Mouse (Mus musculus) midbrain, embryonic 14.5 days (tissue): ENCODE data around the gene Krt20. TPM values are rescaled to one million over a fixed set of nuclear protein-coding genes. Genes with fewer than 3 reads are reported as not detected.

Experiments used
- ATAC-seq: fragments of 200-750 bp; cut with Nextera tagmentation; 2 replicates; pipeline ENCODE4 v1.8.0; 2017; ENCODE audit warnings: moderate number of reproducible peaks, moderate library complexity; ENCODE audit not compliant: low FRiP score, low TSS enrichment
- DNase-seq: peaks from one replicate; pipeline ENCODE4 v3.0.0-alpha.2; 2015
- H3K27ac ChIP-seq: fragments of 300-500 bp; sonication (generic); replicated peaks from 2 replicates; pipeline ENCODE4 v1.5.1; 2014; ENCODE audit warnings: mild to moderate bottlenecking, low read depth, low read length, moderate library complexity
- H3K27me3 ChIP-seq: fragments of 300-500 bp; sonication (generic); 2 replicates; pipeline ENCODE4 v1.6.1; 2014; ENCODE audit warnings: low read length, control low read depth, mixed read lengths; ENCODE audit not compliant: control insufficient read depth, insufficient read depth
- H3K36me3 ChIP-seq: fragments of 300-500 bp; sonication (generic); 2 replicates; pipeline ENCODE4 v1.6.1; 2014; ENCODE audit warnings: low read length, control low read depth; ENCODE audit not compliant: control insufficient read depth, insufficient read depth
- H3K4me1 ChIP-seq: fragments of 300-500 bp; sonication (generic); 2 replicates; pipeline ENCODE4 v1.6.1; 2014; ENCODE audit warnings: mild to moderate bottlenecking, antibody characterized with exemption, low read length, control low read depth; ENCODE audit not compliant: control insufficient read depth, insufficient read depth
- H3K4me2 ChIP-seq: fragments of 300-500 bp; sonication (generic); 2 replicates; pipeline ENCODE4 v1.6.1; 2014; ENCODE audit warnings: mild to moderate bottlenecking, low read length, moderate library complexity
- H3K4me3 ChIP-seq: fragments of 300-500 bp; sonication (generic); replicated peaks from 2 replicates; pipeline ENCODE4 v1.5.1; 2014; ENCODE audit warnings: low read depth, low read length
- H3K9ac ChIP-seq: fragments of 300-500 bp; sonication (generic); replicated peaks from 2 replicates; pipeline ENCODE4 v1.6.1; 2014; ENCODE audit warnings: mild to moderate bottlenecking, low read length, moderate library complexity
- H3K9me3 ChIP-seq: fragments of 300-500 bp; sonication (generic); 2 replicates; pipeline ENCODE4 v1.6.1; 2016; ENCODE audit warnings: low read length, control low read depth, mixed read lengths; ENCODE audit not compliant: control insufficient read depth
- WGBS: fragments of 180-500 bp; shearing (Covaris S2); extraction: QIAGEN DNeasy Blood & Tissue Kit; methylation state at CpG from one replicate; pipeline ENCODE4 v1.1.7; 2014; 5-methylcytosine and 5-hydroxymethylcytosine counted together
- polyA plus RNA-seq: library from polyadenylated mRNA; unstranded; fragments of >200 nt; fragmentation: Nextera tagmentation; extraction: Ambion mirVana; gene quantifications from 2 replicates; pipeline ENCODE4 v1.2.1, GENCODE M21; 2014

Krt20 gene
- polyA plus RNA-seq, 1 experiment from 2014 or later = 0.11 TPM

- Histone ChIP-seq H3K9ac (no peak overlapping the region), H3K4me3 (no peak overlapping the region), H3K27ac (no peak overlapping the region), H3K27me3 (no peaks in the 10 kb centered on the region), H3K36me3 (no peaks in the 10 kb centered on the region), H3K4me1 (peaks cover 5% of the 10 kb centered on the region; the same call in 1 of the 2 replicates), H3K4me2 (no peak overlapping the region), H3K9me3 (no peaks in the 10 kb centered on the region)
- 41% methylated on average over 12 of the region's 12 CpGs for WGBS
- no peak for ATAC-seq
- peak; percentile 82 for DNase-seq
Measured at GRCm38 (mm10) chr11:99430670-99431069, 7.3 kb downstream of the Krt20 start.

- Histone ChIP-seq H3K36me3 (no peaks in the 10 kb centered on the region), H3K27ac (no peak within 1 kb of the TSS), H3K4me2 (no peak within 1 kb of the TSS), H3K4me1 (no peaks in the 10 kb centered on the region), H3K27me3 (no peaks in the 10 kb centered on the region), H3K9ac (no peak within 1 kb of the TSS), H3K9me3 (no peaks in the 10 kb centered on the region), H3K4me3 (no peak within 1 kb of the TSS)
- no peak for ATAC-seq
- WGBS = 87% methylated on average over 10 of the region's 10 CpGs
- DNase-seq = no peak
Measured at GRCm38 (mm10) chr11:99422159-99422558, 15.8 kb downstream of the Krt20 start, which contains the start of gene Krt12. Gene Krt12, minus strand, starts transcription at chr11:99422259.

GRCm38 (mm10) chr11:99420586-99420985 lies 17.4 kb downstream of the Krt20 start:
- DNase-seq (no peak), ATAC-seq (no peak)
- Histone ChIP-seq H3K4me2 (no peak overlapping the region), H3K9me3 (no peaks in the 10 kb centered on the region), H3K27ac (no peak overlapping the region), H3K4me3 (no peak overlapping the region), H3K9ac (no peak overlapping the region), H3K4me1 (no peaks in the 10 kb centered on the region), H3K27me3 (no peaks in the 10 kb centered on the region), H3K36me3 (no peaks in the 10 kb centered on the region)
- WGBS = 66% methylated on average over 10 of the region's 10 CpGs

GRCm38 (mm10) chr11:99417819-99418218 lies 20.1 kb downstream of the Krt20 start:
- ATAC-seq (no peak), DNase-seq (no peak)
- H3K4me1 ChIP-seq = no peaks in the 10 kb centered on the region
- 74% methylated on average over 16 of the region's 16 CpGs for WGBS
- no peak overlapping the region for H3K27ac ChIP-seq
- H3K4me2 ChIP-seq = no peak overlapping the region
- H3K4me3 ChIP-seq = no peak overlapping the region
- H3K9me3 ChIP-seq = no peaks in the 10 kb centered on the region
- H3K36me3 ChIP-seq = no peaks in the 10 kb centered on the region
- H3K9ac ChIP-seq = no peak overlapping the region
- H3K27me3 ChIP-seq = no peaks in the 10 kb centered on the region

- Histone ChIP-seq H3K4me1 (no peaks in the 10 kb centered on the region), H3K4me3 (no peak overlapping the region), H3K9ac (no peak overlapping the region), H3K4me2 (no peak overlapping the region), H3K27me3 (no peaks in the 10 kb centered on the region), H3K9me3 (no peaks in the 10 kb centered on the region), H3K36me3 (no peaks in the 10 kb centered on the region), H3K27ac (no peak overlapping the region)
- 75% methylated on average over 13 of the region's 13 CpGs for WGBS
- DNase-seq (no peak), ATAC-seq (no peak)
Measured at GRCm38 (mm10) chr11:99416902-99417301, 21.0 kb downstream of the Krt20 start.

- no peak overlapping the region for H3K27ac ChIP-seq
- no peak for ATAC-seq
- no peaks in the 10 kb centered on the region for H3K9me3 ChIP-seq
- no peaks in the 10 kb centered on the region for H3K4me1 ChIP-seq
- 91% methylated on average over 13 of the region's 13 CpGs for WGBS
- H3K9ac ChIP-seq = no peak overlapping the region
- no peak overlapping the region for H3K4me2 ChIP-seq
- no peaks in the 10 kb centered on the region for H3K36me3 ChIP-seq
- H3K27me3 ChIP-seq = no peaks in the 10 kb centered on the region
- no peak for DNase-seq
- no peak overlapping the region for H3K4me3 ChIP-seq
Measured at GRCm38 (mm10) chr11:99414463-99415147, 23.3 kb downstream of the Krt20 start.

GRCm38 (mm10) chr11:99413247-99413646 lies 24.7 kb downstream of the Krt20 start:
- 25% methylated on average over 6 of the region's 6 CpGs for WGBS
- H3K36me3 ChIP-seq = no peaks in the 10 kb centered on the region
- no peaks in the 10 kb centered on the region for H3K27me3 ChIP-seq
- H3K9me3 ChIP-seq = no peaks in the 10 kb centered on the region
- no peak overlapping the region for H3K27ac ChIP-seq
- ATAC-seq = no peak
- H3K4me3 ChIP-seq = no peak overlapping the region
- no peak overlapping the region for H3K9ac ChIP-seq
- peak; percentile 81 for DNase-seq
- no peak overlapping the region for H3K4me2 ChIP-seq
- H3K4me1 ChIP-seq = no peaks in the 10 kb centered on the region

- 74% methylated on average over 10 of the region's 10 CpGs for WGBS
- no peak for DNase-seq
- ATAC-seq = no peak
- H3K4me2 ChIP-seq = no peak overlapping the region
- H3K27me3 ChIP-seq = no peaks in the 10 kb centered on the region
- H3K4me3 ChIP-seq = no peak overlapping the region
- H3K27ac ChIP-seq = no peak overlapping the region
- H3K36me3 ChIP-seq = no peaks in the 10 kb centered on the region
- H3K9me3 ChIP-seq = no peaks in the 10 kb centered on the region
- no peak overlapping the region for H3K9ac ChIP-seq
- no peaks in the 10 kb centered on the region for H3K4me1 ChIP-seq
Measured at GRCm38 (mm10) chr11:99406186-99406585, 31.8 kb downstream of the Krt20 start.

- Histone ChIP-seq H3K9me3 (no peaks in the 10 kb centered on the region), H3K27ac (no peak overlapping the region), H3K4me3 (no peak overlapping the region), H3K27me3 (no peaks in the 10 kb centered on the region), H3K4me1 (peaks cover 3% of the 10 kb centered on the region; the same call in 1 of the 2 replicates), H3K4me2 (no peak overlapping the region), H3K9ac (no peak overlapping the region), H3K36me3 (no peaks in the 10 kb centered on the region)
- no peak for DNase-seq
- 89% methylated on average over 13 of the region's 13 CpGs for WGBS
- ATAC-seq = no peak
Measured at GRCm38 (mm10) chr11:99399956-99400549, 37.9 kb downstream of the Krt20 start.
